Mouse (Mus musculus) kidney, adult 2 months (tissue): ENCODE measurements around the gene Gm20481.

ENCODE experiments used
- CTCF ChIP-seq: fragments of 200-500 bp; conservative IDR thresholded peaks from 2 replicates; pipeline ENCODE4 v1.5.1; 2011; ENCODE audit warnings: low read depth, mild to moderate bottlenecking, control low read depth, low read length, moderate library complexity, mixed read lengths; ENCODE audit not compliant: insufficient read depth, insufficient read length
- POLR2A ChIP-seq: fragments of 200-500 bp; IDR thresholded peaks from one replicate; pipeline ENCODE4 v1.6.1; 2011; ENCODE audit warnings: low read depth, low read length, control low read depth

DNA sequence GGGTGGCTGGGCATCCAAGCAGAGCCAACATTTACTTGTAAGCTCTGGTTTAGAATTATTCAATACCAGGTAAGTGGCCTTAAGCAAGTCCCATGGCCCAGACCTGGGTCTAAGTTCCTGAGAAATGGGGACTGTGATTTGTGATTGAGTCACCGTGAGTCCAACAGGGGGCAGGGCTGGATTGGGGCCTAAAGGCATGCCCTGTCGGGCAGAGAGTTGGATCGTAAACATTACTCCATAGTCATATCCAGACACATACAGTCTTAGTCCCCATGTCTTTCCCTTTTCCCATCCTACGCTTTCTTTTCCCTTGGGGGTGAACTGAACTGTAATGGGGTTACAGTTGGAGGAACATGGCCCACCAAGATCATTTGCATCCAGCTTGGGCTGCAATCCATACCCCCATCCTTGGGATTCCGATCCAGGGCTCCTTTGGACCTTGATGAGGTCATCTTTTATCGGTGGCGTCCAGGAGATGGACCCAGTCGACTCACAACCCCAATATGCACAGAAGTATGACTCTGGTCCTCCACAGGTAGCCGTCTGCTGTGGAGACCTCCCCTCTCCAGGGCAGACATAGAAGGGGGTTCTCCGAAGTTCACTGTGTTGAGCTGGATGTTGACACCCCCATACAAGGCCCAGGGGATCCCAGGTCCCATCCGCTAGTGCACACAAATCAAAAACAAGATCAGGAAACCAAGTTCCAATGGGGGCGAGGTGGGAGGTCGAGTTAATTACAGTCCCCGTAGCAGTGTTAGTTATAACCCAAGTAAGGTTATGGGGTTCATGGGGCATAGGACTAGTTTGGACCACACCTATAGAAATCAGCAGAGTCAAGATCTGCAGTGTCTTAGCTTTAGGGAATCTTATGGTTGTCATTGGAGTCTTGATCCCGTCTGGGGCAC, 29.1 kb downstream of the Gm20481 start:
- TF ChIP-seq CTCF (no peak), POLR2A (no peak)
